Mouse (Mus musculus): ENCODE measurements around the gene Siglech. TPM values are rescaled to one million over a fixed set of nuclear protein-coding genes. Genes with fewer than 3 reads are reported as not detected.
"Not testable (repeated sequence)": the region's sequence is repeated elsewhere in the genome, so short reads cannot be mapped to it uniquely, and the experiment has no call there.

The Siglech gene
- under 1 TPM in 1 of 2 experiments, not detected in 1; 0.28 TPM for total RNA-seq (2021)
- long read RNA-seq, experiment 1 = 0 reads
- long read RNA-seq, experiment 2 = 0 reads

DNA sequence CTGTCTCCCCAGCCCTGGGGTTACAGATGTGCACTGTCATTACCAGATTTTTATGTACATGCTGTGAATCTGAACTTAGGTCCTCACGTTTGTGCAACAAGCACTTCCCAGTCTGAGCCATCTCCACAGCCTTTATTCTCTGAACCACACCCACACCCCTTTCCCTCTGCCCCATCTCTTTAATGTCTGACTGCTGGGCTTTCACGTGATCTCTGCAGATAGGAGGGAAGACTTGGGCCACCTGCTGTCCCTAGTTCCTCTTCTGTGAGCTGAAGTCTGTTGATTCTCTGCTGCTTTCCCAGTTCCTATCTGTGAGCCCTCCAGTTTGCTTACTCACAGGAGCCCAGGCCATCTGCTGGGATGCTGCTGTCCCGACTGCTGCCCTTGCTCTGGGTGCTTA is at the start of gene Siglech:
Gene Siglech, plus strand, starts transcription at position 253 of the 400 bp plus-strand sequence.
- DNase-seq (ENCODE audit: low spot score in 2 of 2) = no peak

DNA sequence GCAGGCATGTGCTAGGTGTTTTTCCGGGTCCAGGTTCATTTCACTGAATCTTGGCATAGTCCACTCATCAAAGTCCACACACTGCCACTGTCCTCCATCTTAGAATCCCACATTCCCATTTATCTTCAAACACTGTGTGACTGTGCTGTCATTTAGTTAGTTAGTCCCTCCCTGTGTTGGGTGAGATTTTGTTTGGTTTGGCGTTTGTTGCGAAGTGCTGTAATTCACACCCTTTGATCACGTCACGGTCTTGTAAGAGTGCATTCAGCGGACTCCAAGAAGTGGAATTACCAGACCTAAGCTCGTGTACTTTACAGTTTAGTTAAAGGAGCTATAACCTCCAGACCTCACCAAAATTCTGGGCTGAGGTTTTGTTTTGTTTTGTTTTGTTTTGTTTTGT is 45.3 kb upstream of the Siglech start:
- no peak for DNase-seq (ENCODE audit: low spot score in 2 of 2)

DNA sequence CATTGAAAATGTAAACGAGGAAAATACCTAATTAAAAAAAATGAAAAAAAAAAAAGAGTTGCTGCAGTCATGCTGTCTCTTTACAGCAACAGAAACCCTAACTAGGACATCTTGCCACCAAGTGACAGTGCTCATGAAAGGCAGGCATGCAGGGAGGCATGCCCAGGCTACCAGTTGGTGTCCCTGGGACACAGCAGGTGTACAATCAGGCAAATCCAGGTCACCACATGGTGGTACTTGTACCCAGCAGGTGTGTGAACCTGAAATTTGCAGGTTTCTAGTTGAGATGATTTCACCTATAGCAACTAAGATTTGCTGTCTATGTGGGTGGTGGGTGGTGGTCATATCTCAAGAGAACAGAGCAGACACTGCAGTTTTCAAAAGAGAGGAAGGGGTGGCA is 39.1 kb upstream of the Siglech start:
- no peak for DNase-seq (ENCODE audit: low spot score in 2 of 2)

DNA sequence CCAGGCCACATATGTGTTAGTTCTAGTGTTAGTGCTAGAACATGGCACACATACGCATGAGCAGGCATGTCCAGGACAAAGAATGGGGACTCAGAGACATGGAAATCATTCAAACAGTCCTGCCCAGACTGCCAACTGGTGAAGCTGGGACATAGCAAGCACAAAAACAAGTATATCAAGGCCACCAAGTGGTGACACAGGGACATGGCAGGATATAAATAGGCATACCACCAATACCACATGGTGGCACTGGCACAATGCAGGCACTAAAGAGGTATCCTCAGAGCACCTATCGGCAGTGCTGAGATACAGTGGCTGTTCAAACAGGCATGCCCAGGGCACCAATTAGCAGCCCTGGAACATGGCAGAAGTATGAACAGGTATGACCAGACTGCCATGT is 33.5 kb upstream of the Siglech start:
- no peak for DNase-seq (ENCODE audit: low spot score in 2 of 2)

DNA sequence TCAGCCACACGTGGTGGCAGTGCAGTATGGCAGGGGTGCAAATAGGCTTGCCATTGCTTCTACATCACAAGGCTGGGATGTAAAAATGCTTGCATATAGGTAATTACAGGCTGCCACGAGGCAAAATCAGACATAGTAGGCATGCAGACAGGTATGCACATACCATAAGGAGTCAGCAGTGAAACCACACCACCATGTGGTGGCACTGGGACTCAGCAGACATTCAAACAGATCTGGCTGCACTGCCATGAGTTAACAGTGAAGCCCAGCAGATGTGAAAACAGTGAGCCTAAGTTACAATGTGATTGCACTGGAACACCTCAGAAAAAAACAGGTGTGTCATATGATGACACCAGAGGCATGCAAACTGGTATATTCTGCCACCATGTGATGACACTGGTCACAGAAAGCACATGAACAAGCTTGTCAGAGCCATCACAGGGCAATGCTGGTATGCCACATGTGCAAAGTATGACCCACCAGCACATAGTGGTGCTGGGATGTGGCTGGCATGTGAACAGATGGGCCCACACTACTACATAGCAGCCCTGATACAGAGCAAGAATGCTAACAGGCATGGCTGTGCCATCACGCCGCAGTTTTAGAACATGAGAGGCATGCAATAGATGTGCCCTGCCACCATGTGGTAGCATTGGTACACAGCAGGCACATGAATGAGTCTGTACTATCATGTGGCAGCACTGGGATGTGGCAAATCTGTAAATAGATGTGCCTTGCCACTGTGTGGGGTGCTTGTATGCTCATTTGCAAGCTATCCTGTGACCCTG is 30.7 kb upstream of the Siglech start:
- DNase-seq (ENCODE audit: low spot score in 2 of 2) = peak in 1 of 2 experiments; percentile 34

DNA sequence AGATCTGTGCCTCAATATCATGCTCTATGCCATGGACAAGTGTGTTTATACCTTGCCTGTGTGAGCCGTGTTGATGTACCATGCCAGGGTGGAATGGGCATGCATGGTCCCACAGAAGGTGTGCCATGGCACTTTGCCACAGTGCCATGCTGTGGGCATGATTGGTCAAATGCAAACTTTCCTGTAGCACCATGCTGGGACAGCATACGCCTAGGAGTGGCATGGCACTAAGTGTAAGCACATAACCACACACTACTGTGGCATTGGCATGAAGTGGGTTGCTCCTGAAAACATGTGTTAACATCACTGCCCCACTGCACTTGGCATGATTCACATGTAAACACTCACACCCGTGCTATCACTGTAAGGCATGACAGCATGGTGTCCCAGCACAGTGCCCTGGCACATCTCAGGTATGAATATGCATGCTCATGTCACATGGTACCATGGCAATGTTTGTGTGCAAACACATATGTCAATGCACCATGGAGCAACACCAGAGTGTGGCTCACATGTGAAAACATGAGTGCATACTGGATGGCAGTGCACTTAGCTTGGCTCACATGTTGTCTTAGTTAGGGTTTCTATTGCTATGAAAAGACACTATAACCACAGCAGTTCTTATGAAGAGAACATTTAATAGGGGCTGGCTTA is 24.2 kb upstream of the Siglech start:
- DNase-seq (ENCODE audit: low spot score in 2 of 2) = no peak

DNA sequence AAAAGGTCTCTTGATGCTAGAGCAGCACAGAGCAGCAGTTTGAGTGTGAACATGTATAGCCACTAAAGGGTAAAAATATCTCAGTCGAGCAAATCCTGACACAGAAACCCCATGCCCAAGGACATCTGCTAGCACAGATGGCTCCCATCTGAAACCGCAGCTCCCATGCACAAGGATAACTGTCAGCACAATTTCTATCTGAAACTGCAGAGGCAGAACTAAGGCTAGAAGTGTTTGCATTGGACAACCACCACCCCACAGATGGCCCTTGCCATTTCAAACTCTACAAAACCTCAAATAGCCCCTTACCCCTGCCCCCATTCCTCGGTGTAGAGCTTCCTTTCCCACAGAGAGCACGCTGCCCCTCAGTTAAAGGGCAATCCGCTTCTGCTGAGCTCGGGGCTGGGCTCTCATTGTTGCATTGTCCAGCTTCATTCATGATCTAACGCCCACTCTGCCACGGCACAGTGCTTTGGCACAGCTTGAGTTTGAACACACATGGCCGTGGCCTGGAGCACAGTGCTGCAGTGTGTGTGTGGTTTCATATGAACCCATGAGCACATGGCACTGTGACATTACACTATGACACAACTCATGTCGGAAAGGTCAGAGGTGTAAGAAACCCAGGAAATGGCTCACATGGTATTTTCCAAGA is 23.3 kb upstream of the Siglech start:
- DNase-seq (ENCODE audit: low spot score in 2 of 2) = no peak

DNA sequence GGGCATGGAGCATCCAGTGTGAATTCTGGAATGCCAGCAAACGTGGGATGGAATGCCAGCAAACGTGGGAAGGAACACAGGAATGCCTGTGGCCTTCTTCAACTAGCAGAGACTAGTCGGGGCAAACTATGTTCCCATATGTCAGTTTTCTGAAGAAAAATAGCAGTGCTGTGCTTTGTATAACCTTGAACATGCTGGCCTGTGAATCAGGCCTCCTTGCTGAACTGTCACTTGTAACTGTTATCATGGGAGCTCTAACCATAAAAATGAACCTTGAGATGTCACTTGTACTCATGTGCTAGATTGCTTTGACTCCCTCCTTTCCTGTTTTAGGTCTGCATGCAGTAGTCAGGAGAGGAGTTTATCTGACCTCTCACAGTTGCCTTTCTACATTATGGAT is 17.1 kb upstream of the Siglech start:
- DNase-seq (ENCODE audit: low spot score in 2 of 2) = no peak

DNA sequence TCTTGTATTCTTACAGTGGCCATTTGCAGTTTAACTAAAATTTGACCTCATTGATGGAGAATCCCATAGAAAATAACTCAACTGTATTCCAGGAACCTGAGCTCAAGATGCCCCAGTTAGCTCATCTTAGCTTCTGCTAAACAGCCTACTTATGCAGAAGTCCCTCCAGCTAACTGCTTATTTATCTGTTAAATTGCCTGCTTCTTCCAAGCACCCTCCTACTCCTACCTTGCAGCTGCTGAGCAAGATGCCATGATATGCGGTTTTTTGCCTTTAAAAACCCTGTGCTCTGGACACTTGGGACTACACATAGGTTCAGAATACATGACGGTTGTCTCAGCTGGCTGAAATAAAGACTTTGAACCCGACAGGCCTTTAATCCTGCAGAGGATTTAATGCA is 8.6 kb upstream of the Siglech start:
- DNase-seq (ENCODE audit: low spot score in 2 of 2) = no peak

DNA sequence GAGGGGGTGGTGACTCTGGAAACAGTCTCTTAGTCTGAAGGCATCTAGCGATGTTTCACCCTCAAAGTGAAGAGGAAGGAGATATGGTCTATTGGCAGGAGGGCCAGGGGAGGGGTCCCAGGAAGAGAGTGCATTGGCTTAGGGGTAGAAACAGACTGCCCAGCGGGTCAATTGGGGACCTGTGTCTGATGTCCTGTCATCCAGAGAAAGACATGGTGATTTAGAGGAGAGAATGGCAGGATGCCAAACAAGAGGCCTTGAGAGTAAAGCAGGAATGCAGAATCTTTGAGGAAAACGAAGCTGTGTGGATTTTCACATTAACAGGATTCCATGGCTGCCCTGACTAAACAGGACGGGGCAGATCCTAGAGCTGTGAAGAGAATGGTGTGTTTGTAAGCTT is 12.0 kb downstream of the Siglech start:
- DNase-seq (ENCODE audit: low spot score in 2 of 2) = no peak

DNA sequence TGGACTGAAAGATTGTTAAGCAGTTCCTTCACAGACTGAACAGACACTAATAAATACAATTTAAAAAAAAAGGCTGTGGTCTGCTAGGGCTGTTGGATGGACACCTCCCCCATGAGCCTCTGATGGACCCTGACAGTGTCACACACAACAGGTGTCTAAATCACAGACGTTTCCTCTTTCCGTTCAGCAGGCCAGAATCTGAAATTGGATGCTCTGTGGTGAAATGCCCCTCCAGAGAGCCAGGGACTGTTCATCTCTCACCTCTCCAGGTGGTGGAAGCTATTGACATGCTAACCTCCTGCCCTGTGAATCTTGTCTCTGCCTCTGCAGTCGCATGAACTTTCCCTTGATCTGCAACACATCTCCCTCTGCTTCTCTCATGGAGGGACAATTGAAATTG is 14.5 kb downstream of the Siglech start:
- DNase-seq (ENCODE audit: low spot score in 2 of 2) = no peak

DNA sequence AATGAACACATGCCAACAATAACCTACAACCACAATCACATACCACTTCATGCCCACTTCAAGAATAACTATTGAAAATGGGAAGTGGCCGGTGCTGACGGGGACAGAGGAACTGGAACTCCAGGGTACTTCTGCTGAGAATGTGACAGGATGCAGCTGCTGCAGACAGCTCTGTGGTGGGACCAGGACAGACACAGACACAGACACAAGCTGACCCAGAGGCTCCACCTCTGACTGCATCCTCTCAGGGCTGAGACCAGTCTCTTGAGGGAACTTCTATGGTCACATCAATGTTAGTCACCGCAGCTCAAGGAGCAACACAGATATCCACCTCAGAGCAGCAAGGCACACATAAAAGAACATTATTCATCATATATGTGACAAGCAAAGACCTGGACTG is 16.6 kb downstream of the Siglech start:
- no peak for DNase-seq (ENCODE audit: low spot score in 2 of 2)

DNA sequence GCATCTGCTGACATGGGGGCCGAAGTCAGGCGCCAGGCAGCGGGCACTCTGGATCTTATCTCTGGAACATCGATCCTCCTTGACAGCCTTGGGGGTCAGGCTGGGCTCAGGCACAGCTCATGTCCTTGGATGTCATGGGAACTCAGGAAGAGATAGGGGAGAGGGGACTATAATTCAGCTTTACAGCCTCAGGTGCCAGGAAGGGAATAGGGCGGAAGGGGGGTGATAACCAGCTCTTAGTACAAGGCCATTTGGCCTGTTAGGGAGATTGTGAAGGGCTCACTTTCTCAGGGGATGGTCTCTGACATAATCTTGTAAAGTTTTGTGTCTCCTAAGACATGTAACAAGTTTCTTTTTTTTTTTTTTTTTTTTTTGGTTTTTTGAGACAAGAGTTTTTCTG is 22.6 kb downstream of the Siglech start:
- DNase-seq (ENCODE audit: low spot score in 2 of 2) = not testable (repeated sequence)

DNA sequence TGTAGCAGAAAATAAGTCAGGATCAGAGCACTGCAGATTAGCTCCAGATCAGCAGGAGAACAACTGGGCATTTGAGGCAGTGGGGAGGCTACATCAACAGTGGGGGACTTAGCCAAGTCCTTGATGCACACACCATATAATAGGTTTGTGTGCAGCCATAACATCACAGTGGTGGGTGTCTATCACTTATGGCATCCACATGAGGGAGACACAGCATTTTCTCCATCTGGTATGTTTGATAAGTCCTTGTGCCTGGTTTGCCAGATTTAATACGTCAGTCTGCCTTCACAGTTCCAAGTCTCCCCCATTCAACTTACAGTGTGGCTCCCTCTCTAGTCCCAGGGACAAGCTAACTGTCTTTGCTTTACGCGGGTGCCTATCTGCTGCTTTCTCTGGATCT is 24.3 kb downstream of the Siglech start:
- no peak for DNase-seq (ENCODE audit: low spot score in 2 of 2)

DNA sequence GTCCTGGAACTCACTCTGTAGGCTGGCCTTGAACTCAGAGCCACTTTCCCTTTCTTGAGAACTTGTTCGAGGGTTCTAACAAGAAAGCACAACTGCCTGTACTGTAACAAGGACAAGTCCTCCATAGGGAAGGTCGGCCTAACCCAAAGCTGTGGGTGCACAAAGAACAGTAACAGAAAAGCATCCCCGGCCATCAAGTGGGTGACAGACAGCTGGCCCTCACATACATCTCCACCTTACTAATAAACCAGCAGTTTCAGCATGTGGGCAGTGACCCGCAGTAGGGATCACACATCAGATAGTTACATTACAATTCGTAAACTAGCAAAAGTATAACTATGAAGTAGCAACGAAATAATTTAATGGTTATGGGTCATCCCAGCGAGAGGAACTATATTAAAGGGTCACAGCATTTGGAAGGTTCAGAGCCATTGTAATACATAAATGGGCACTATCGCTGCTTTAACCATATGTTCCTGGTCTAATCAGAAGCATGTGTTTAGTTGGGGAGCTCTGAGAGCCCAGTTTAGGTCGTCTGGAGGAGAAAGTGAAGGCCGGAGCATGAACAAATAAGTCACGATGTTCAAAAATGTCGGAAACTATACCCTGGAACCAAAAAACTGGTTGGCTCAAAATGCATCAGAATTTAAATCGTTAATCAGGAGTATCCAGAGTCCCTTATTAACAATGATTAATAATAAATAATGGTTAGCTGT is 25.4 kb downstream of the Siglech start:
- no peak for DNase-seq (ENCODE audit: low spot score in 2 of 2)

DNA sequence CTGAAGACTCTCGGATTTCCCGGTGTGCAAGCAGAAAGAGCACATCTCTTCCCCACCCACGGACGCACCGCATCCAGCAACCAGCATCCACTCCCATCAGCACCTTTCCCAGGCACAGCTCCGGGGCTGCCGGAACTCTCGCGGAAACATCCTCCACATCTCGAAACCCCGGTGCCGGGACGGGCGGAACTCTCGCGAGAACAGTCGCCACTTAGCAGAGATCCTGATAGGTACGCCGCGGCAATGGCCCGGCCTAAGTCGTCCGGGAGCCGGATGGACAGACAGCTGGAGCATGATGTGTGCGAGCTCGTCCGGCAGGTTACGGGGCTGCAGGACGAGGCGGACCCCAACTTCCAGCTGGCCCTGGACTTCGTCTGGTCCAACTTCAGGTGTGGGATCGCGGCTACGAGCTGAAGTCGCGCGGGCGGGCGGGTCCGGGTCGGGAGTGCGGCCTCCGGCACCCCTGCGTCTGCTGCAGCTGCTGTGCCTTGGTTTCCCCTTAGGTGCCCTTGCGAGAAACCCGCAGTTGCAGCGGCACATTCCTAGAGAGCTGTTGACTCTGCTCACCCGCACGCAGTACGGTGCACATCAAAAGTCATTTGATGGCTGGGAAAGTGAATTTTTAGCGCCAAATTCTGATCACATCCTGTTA is 26.1 kb downstream of the Siglech start, which contains the start of gene Tubgcp5:
Gene Tubgcp5, plus strand, starts transcription at position 203 of the 652 bp plus-strand sequence.
- DNase-seq (ENCODE audit: low spot score in 2 of 2) = peak; percentile 90 to 96

DNA sequence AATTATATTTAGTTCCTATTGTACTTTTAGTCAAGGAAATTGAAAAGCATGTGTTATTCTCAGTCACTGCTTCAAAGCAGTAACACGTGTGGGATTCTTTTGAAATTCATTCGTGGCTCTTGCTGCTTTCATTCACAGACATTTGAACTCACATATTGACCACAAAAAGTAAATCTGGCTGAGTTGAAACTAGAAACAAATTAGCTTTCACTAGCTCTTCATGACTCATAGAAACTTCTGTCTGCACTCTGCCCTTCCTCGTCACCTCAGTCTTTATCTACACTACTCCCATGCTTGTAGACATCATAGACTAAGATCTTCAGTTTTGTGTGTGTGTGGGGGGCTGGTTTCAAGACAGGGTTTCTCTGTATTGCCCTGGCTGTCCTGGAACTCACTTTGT is 32.0 kb downstream of the Siglech start:
- no peak for DNase-seq (ENCODE audit: low spot score in 2 of 2)

DNA sequence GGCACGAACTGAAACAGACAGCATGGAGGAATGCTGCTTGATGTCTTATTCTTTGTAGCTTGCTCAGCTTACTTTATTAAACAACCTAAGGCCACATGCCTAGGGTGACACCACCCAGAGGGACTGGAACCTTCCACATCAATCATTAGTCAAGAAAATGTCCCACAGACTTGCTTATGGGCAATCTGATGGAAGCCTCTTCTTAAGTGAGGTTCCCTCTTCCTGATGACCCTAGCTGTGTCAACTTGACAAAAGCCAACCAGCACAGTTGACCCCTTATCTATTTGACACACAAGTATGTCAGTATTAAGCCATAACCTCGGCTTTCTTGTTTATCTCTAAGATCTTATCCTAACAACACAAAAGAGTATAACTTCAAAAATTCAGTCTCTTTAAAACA is 42.0 kb downstream of the Siglech start:
- no peak for DNase-seq (ENCODE audit: low spot score in 2 of 2)

DNA sequence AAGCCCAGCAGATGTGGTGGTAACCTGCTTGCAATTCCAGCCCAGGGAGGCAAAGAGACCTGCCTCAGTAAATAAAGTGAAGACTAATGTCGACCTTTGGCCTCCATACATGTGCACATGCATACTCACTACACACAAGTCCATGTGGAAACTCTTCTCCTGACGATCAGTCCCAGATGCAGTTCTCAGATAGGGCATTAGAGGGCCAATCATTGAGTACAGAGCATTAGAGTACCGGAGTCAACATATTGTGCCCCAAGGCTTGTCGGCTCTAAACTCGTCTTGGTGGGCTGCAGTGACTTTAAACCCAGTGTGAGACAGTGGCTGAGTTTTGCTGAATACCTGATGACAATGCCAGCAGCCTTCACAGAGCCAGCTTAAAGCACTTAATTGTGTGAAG is 56.5 kb downstream of the Siglech start:
- DNase-seq (ENCODE audit: low spot score in 2 of 2) = no peak

DNA sequence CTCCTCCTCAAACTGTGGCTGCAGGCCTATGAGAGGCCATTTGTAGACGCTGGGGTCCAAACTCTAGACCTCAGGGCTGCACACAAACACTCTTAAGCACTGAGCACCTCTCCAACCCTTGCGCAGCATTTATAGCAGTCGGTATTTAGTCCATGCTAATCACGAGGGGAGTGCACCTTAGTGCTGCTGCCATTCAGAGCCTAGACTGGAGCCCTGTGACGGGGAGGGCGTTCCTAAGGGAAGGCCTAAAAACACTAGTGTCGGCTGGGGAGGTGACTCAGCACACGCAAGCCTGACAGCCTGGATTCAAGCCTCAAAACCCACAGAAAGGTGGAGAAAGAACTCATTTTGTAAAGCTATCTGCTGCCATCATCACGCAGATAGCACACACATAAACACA is 59.6 kb downstream of the Siglech start:
- no peak for DNase-seq (ENCODE audit: low spot score in 2 of 2)

Measured in adrenal gland, postnatal 4 days (tissue).